Mouse (Mus musculus): ENCODE data around the gene Fcgr4. TPM values are rescaled to one million over a fixed set of nuclear protein-coding genes. Genes with fewer than 3 reads are reported as not detected.

Fcgr4 gene
- polyA plus RNA-seq, 1 experiment from 2014 or later, result 0.81 TPM

DNA sequence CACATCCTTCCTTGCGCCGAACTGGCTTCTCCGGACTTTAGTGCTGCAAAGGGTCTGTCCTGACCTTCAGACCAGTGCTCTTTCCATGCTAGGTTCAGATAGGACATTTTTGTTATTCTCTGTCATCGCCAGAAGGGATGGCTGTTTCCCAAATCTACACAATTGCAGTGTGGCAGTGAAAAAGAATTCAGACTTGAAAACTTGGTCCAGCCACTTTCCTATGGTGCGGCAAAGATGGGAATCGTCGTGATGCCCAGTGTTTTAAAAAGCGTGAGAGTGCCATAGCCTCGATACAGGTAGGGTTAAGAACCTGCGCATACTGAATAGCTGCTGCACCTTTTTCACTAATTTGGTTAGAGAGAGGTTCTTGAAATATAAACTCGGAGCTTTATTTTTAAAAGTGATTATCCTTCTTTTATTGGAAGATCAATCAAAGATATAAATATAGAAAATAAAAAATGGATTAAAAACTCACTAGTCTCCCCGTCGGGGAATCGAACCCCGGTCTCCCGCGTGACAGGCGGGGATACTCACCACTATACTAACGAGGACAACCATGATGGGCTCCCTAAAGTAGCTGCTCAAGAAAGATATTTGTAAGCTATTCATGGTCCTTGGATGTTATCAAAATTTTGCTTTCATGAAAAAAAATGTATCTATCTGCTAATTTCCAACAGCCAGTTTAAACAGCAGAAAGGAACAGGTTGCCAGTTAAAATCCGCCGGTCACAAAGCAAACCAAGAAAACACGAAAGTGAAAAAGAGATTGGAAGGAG lies 18.0 kb downstream of the Fcgr4 start:
- 3% methylated on average over 22 of the region's 22 CpGs for WGBS

GRCm38 (mm10) chr1:171037861-171038721 lies 19.4 kb downstream of the Fcgr4 start:
- peaks cover 24% of the 10 kb centered on the region for H3K27me3 ChIP-seq (replicated peaks; ENCODE audit: control insufficient read depth, insufficient read depth, low read length)
- H3K4me1 ChIP-seq (ENCODE audit: control insufficient read depth, insufficient read depth, low read length), result peaks cover 13% of the 10 kb centered on the region
- ATAC-seq (ENCODE audit: low read depth) (peak; percentile 89), DNase-seq (ENCODE audit: low spot score) (peak; percentile 83)
- peak overlapping the region; percentile 92 for H3K27ac ChIP-seq (replicated peaks; ENCODE audit: low read depth, low read length)
- H3K36me3 ChIP-seq (ENCODE audit: control insufficient read depth, insufficient read depth, low read length), result no peaks in the 10 kb centered on the region
- H3K9me3 ChIP-seq (ENCODE audit: control insufficient read depth, low read length), result no peaks in the 10 kb centered on the region
- peak overlapping the region; percentile 96 for H3K4me3 ChIP-seq (ENCODE audit: low read depth, low read length)
- H3K4me2 ChIP-seq (ENCODE audit: low read depth, low read length), result peak overlapping the region; percentile 70
- H3K9ac ChIP-seq (ENCODE audit: low read depth, low read length), result peak overlapping the region; percentile 87
- under 1% methylated on average over 47 of the region's 47 CpGs for WGBS

More for the DNA sequence above, 18.0 kb downstream of the Fcgr4 start:
- peak overlapping the region; percentile 21; the same call in 1 of the 2 replicates for H3K9ac ChIP-seq (ENCODE audit: low read depth, low read length)
- ATAC-seq (ENCODE audit: low read depth) (peak; percentile 66), DNase-seq (ENCODE audit: low spot score) (peak; percentile 80)
- peak overlapping the region; percentile 46 for H3K4me3 ChIP-seq (ENCODE audit: low read depth, low read length)
- H3K4me1 ChIP-seq (ENCODE audit: control insufficient read depth, insufficient read depth, low read length), result peaks cover 13% of the 10 kb centered on the region
- no peaks in the 10 kb centered on the region for H3K36me3 ChIP-seq (ENCODE audit: control insufficient read depth, insufficient read depth, low read length)
- no peak overlapping the region for H3K27ac ChIP-seq (replicated peaks; ENCODE audit: low read depth, low read length)
- peaks cover 35% of the 10 kb centered on the region for H3K27me3 ChIP-seq (replicated peaks; ENCODE audit: control insufficient read depth, insufficient read depth, low read length)
- no peaks in the 10 kb centered on the region for H3K9me3 ChIP-seq (ENCODE audit: control insufficient read depth, low read length)
- H3K4me2 ChIP-seq (ENCODE audit: low read depth, low read length), result peak overlapping the region; percentile 83

DNA sequence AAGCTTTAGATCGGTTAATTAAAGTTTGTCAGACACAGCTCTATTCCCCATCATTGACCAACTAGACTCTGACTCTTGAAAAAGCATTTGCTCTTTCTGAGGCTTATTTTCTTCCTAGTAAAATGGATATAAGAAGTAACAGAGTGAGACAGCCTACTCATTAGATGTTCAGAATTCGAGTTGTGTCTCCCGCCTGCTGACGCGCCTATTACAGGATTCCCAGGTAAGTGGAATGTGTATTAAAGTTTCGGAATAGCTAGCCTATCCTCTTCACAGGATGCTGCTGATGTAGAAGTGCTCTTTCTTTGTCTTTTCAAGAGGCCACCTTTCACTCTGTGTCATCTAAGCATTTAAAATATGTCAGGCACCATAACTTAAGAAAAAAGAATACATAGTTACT lies 20.4 kb downstream of the Fcgr4 start:
- Histone ChIP-seq H3K9ac (ENCODE audit: low read depth, low read length) (no peak overlapping the region), H3K27me3 (replicated peaks; ENCODE audit: control insufficient read depth, insufficient read depth, low read length) (peaks cover 18% of the 10 kb centered on the region), H3K4me1 (ENCODE audit: control insufficient read depth, insufficient read depth, low read length) (peaks cover 11% of the 10 kb centered on the region), H3K36me3 (ENCODE audit: control insufficient read depth, insufficient read depth, low read length) (no peaks in the 10 kb centered on the region), H3K9me3 (ENCODE audit: control insufficient read depth, low read length) (no peaks in the 10 kb centered on the region), H3K4me3 (ENCODE audit: low read depth, low read length) (no peak overlapping the region), H3K4me2 (ENCODE audit: low read depth, low read length) (peak overlapping the region; percentile 32; the same call in 1 of the 2 replicates), H3K27ac (replicated peaks; ENCODE audit: low read depth, low read length) (no peak overlapping the region)
- WGBS, result 76% methylated on average over 6 of the region's 6 CpGs
- DNase-seq (ENCODE audit: low spot score) (no peak), ATAC-seq (ENCODE audit: low read depth) (no peak)

- H3K4me3 ChIP-seq (ENCODE audit: low read depth, low read length), result no peak overlapping the region
- ATAC-seq (ENCODE audit: low read depth) (no peak), DNase-seq (ENCODE audit: low spot score) (no peak)
- H3K4me2 ChIP-seq (ENCODE audit: low read depth, low read length), result no peak overlapping the region
- no peaks in the 10 kb centered on the region for H3K36me3 ChIP-seq (ENCODE audit: control insufficient read depth, insufficient read depth, low read length)
- peaks cover 4% of the 10 kb centered on the region for H3K4me1 ChIP-seq (ENCODE audit: control insufficient read depth, insufficient read depth, low read length)
- no peaks in the 10 kb centered on the region for H3K9me3 ChIP-seq (ENCODE audit: control insufficient read depth, low read length)
- H3K9ac ChIP-seq (ENCODE audit: low read depth, low read length), result no peak overlapping the region
- H3K27me3 ChIP-seq (replicated peaks; ENCODE audit: control insufficient read depth, insufficient read depth, low read length), result peaks cover 17% of the 10 kb centered on the region
- 83% methylated on average over 7 of the region's 7 CpGs for WGBS
- H3K27ac ChIP-seq (replicated peaks; ENCODE audit: low read depth, low read length), result no peak overlapping the region
Observed at GRCm38 (mm10) chr1:171039880-171040279, 21.2 kb downstream of the Fcgr4 start.

GRCm38 (mm10) chr1:171043594-171044153 lies 25.0 kb downstream of the Fcgr4 start:
- 72% methylated on average over 3 of the region's 3 CpGs for WGBS
- Histone ChIP-seq H3K27ac (replicated peaks; ENCODE audit: low read depth, low read length) (peak overlapping the region; percentile 85), H3K9ac (ENCODE audit: low read depth, low read length) (peak overlapping the region; percentile 65), H3K4me1 (ENCODE audit: control insufficient read depth, insufficient read depth, low read length) (peaks cover 2% of the 10 kb centered on the region; the same call in 1 of the 2 replicates), H3K4me2 (ENCODE audit: low read depth, low read length) (peak overlapping the region; percentile 57), H3K27me3 (replicated peaks; ENCODE audit: control insufficient read depth, insufficient read depth, low read length) (no peaks in the 10 kb centered on the region), H3K9me3 (ENCODE audit: control insufficient read depth, low read length) (no peaks in the 10 kb centered on the region), H3K4me3 (ENCODE audit: low read depth, low read length) (peak overlapping the region; percentile 59), H3K36me3 (ENCODE audit: control insufficient read depth, insufficient read depth, low read length) (no peaks in the 10 kb centered on the region)
- no peak for DNase-seq (ENCODE audit: low spot score)
- ATAC-seq (ENCODE audit: low read depth), result no peak

DNA sequence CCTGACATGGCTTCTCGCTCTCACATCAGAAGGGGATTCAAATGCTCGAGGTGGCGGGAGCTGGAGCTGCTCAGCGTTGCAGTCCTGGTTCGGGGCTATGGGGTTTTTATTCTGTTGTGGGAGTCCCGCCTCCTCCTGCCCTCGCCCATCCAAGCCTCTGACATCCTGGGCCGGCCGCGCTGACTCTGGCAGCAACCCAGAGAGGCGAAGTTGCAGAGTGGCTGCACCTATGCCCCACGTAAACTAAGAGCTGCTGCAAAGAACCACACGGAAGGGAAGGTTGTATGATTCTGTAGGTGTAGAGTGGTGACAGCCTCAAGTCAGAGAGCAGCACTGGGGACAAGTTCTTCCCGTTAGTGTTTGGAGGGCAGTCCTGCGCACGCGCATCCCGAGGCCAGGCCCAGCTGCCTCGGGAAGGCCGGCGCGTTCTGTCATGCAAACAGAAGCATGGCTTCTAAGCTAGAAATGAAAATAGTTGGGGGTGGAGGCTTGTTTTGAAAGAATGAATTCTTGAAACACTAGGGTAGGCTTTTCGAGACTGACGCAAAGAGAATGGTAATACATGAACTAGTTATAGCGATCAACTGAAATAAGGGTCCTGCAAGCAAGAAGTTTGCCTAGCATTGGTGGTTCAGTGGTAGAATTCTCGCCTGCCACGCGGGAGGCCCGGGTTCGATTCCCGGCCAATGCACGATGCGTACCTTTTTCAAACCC lies 25.8 kb downstream of the Fcgr4 start:
- DNase-seq (ENCODE audit: low spot score) (peak; percentile 95), ATAC-seq (ENCODE audit: low read depth) (peak; percentile 96)
- 0% methylated on average over 33 of the region's 33 CpGs for WGBS
- no peaks in the 10 kb centered on the region for H3K36me3 ChIP-seq (ENCODE audit: control insufficient read depth, insufficient read depth, low read length)
- peak overlapping the region; percentile 57 for H3K4me2 ChIP-seq (ENCODE audit: low read depth, low read length)
- H3K27me3 ChIP-seq (replicated peaks; ENCODE audit: control insufficient read depth, insufficient read depth, low read length), result no peaks in the 10 kb centered on the region
- H3K9ac ChIP-seq (ENCODE audit: low read depth, low read length), result peak overlapping the region; percentile 65
- peaks cover 2% of the 10 kb centered on the region; the same call in 1 of the 2 replicates for H3K4me1 ChIP-seq (ENCODE audit: control insufficient read depth, insufficient read depth, low read length)
- H3K4me3 ChIP-seq (ENCODE audit: low read depth, low read length), result peak overlapping the region; percentile 59
- peak overlapping the region; percentile 85 for H3K27ac ChIP-seq (replicated peaks; ENCODE audit: low read depth, low read length)
- H3K9me3 ChIP-seq (ENCODE audit: control insufficient read depth, low read length), result no peaks in the 10 kb centered on the region

DNA sequence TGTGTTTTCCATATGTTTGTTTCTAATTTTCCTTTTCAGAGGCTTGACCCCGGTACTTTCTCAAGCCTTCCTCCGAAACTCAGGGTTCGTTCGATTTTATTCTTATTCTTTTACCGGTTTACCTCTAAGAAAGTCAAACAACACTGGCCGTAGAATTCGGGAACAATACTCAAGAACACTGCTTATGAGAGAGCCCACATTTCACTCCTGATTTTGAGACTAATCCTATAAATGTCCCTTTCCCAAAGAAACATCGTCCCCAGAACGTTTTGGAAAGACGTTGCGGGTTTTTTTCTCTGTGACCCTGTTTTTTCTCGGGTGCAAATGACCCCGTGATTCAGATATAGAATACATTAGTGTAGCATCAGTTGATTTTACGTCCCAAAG lies 26.4 kb downstream of the Fcgr4 start:
- Histone ChIP-seq H3K4me2 (ENCODE audit: low read depth, low read length) (peak overlapping the region; percentile 57), H3K36me3 (ENCODE audit: control insufficient read depth, insufficient read depth, low read length) (no peaks in the 10 kb centered on the region), H3K9me3 (ENCODE audit: control insufficient read depth, low read length) (no peaks in the 10 kb centered on the region), H3K4me3 (ENCODE audit: low read depth, low read length) (peak overlapping the region; percentile 59), H3K9ac (ENCODE audit: low read depth, low read length) (peak overlapping the region; percentile 22; the same call in 1 of the 2 replicates), H3K27ac (replicated peaks; ENCODE audit: low read depth, low read length) (no peak overlapping the region), H3K27me3 (replicated peaks; ENCODE audit: control insufficient read depth, insufficient read depth, low read length) (no peaks in the 10 kb centered on the region), H3K4me1 (ENCODE audit: control insufficient read depth, insufficient read depth, low read length) (peaks cover 2% of the 10 kb centered on the region; the same call in 1 of the 2 replicates)
- peak; percentile 2; the same call in 1 of the 2 replicates for ATAC-seq (ENCODE audit: low read depth)
- no peak for DNase-seq (ENCODE audit: low spot score)
- 6% methylated on average over 14 of the region's 14 CpGs for WGBS

- no peak for ATAC-seq (ENCODE audit: low read depth)
- 72% methylated on average over 3 of the region's 3 CpGs for WGBS
Observed at GRCm38 (mm10) chr1:171046501-171046900, 27.8 kb downstream of the Fcgr4 start.

More at GRCm38 (mm10) chr1:171046501-171046900, 27.8 kb downstream of the Fcgr4 start:
- no peak overlapping the region for H3K27ac ChIP-seq (replicated peaks; ENCODE audit: low read depth, low read length)
- H3K4me1 ChIP-seq (ENCODE audit: control insufficient read depth, insufficient read depth, low read length), result peaks cover 2% of the 10 kb centered on the region; the same call in 1 of the 2 replicates
- no peak overlapping the region for H3K9ac ChIP-seq (ENCODE audit: low read depth, low read length)
- no peaks in the 10 kb centered on the region for H3K27me3 ChIP-seq (replicated peaks; ENCODE audit: control insufficient read depth, insufficient read depth, low read length)
- H3K4me2 ChIP-seq (ENCODE audit: low read depth, low read length), result no peak overlapping the region
- no peak for DNase-seq (ENCODE audit: low spot score)
- no peaks in the 10 kb centered on the region for H3K9me3 ChIP-seq (ENCODE audit: control insufficient read depth, low read length)
- H3K36me3 ChIP-seq (ENCODE audit: control insufficient read depth, insufficient read depth, low read length), result no peaks in the 10 kb centered on the region
- H3K4me3 ChIP-seq (ENCODE audit: low read depth, low read length), result no peak overlapping the region

All from embryonic facial prominence, embryonic 14.5 days (tissue).